8 mouse cellular contexts compared by ENCODE assay signal in the genomic region with DNA sequence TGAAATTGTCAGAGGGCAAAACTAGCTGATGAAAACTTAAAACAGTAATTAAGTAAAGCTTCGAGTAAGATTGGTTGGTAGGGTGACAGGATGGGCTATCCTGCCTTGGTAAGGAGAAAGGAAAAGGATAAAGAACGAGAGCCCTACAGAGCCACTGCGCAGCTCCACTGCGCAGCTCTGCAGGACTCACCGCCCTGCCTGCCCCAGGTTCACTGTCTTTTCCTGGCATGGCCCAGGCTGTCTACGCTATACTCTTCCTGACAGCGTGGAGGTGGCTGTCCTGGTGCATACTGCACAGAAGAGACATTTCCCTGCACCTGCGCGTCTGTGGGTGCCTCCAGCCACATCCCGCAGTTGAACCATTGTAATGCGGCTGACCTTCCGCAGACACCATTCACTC.
A peak's percentile ranks its signal among the peaks of the same experiment; 100 is the strongest.
DNase-seq lines count a peak whose midpoint lies in the region; ATAC-seq lines count a peak whose summit lies in the region.

No protein-coding gene starts in this region.

- no peak overlapping the region for H3K9ac ChIP-seq in heart, embryonic 14.5 days (ENCODE audit: low read length)
- H3K9ac ChIP-seq in hindbrain, embryonic 13.5 days, result 0 out of 2 replicates have a peak overlapping the region, but pooled peaks have one; percentile 30
- H3K9ac ChIP-seq in midbrain, embryonic 15.5 days, result peak overlapping the region; percentile 22; the same call in 1 of the 2 replicates

- 0 out of 2 replicates have a peak, but pooled peaks cover 8% of the 10 kb centered on the region for H3K27me3 ChIP-seq in heart, embryonic 14.5 days (ENCODE audit: control insufficient read depth, insufficient read depth, low read length)
- 0 out of 2 replicates have a peak, but pooled peaks cover 9% of the 10 kb centered on the region for H3K27me3 ChIP-seq in hindbrain, embryonic 13.5 days
- H3K27me3 ChIP-seq in midbrain, embryonic 15.5 days (replicated peaks), result no peaks in the 10 kb centered on the region

- no peak overlapping the region for H3K27ac ChIP-seq in heart, embryonic 14.5 days (replicated peaks in 1 of 2; ENCODE audit: control insufficient read depth in 1 of 2, insufficient read depth in 1 of 2, low read depth in 2 of 2, low read length in 2 of 2)
- no peak overlapping the region for H3K27ac ChIP-seq in hindbrain, embryonic 13.5 days
- H3K27ac ChIP-seq in midbrain, embryonic 15.5 days, result no peak overlapping the region

- DNase-seq in heart, adult 18-20 months, result no peak
- DNase-seq in cerebellum, adult 9-10 months, result peak; percentile 27
- DNase-seq in urinary bladder, postnatal 4 days (ENCODE audit: low spot score in 2 of 2), result no peak
- DNase-seq in gastrocnemius, postnatal 25 days, result no peak
- DNase-seq in yolk sac, embryonic 10.5 days (ENCODE audit: low spot score), result no peak

- H3K4me3 ChIP-seq in heart, embryonic 14.5 days (ENCODE audit: control insufficient read depth in 1 of 2, insufficient read depth in 1 of 2, low read depth in 1 of 2, low read length in 2 of 2), result peak overlapping the region; percentile 25 to 43
- H3K4me3 ChIP-seq in hindbrain, embryonic 13.5 days, result peak overlapping the region; percentile 31
- H3K4me3 ChIP-seq in midbrain, embryonic 15.5 days, result peak overlapping the region; percentile 26

- H3K4me1 ChIP-seq in heart, embryonic 14.5 days (ENCODE audit: control insufficient read depth in 2 of 2, insufficient read depth in 2 of 2, low read length in 2 of 2), result no peaks in the 10 kb centered on the region
- H3K4me1 ChIP-seq in hindbrain, embryonic 13.5 days (replicated peaks), result peaks cover 4% of the 10 kb centered on the region; the same call in 1 of the 2 replicates
- no peaks in the 10 kb centered on the region for H3K4me1 ChIP-seq in midbrain, embryonic 15.5 days

- H3K36me3 ChIP-seq in heart, embryonic 14.5 days (ENCODE audit: control insufficient read depth, insufficient read depth, low read length), result no peaks in the 10 kb centered on the region
- no peaks in the 10 kb centered on the region for H3K36me3 ChIP-seq in hindbrain, embryonic 13.5 days
- H3K36me3 ChIP-seq in midbrain, embryonic 15.5 days (replicated peaks), result no peaks in the 10 kb centered on the region

- no peaks in the 10 kb centered on the region for H3K9me3 ChIP-seq in heart, embryonic 14.5 days (ENCODE audit: control insufficient read depth, low read length)
- no peaks in the 10 kb centered on the region for H3K9me3 ChIP-seq in hindbrain, embryonic 13.5 days
- H3K9me3 ChIP-seq in midbrain, embryonic 15.5 days, result no peaks in the 10 kb centered on the region

- no peak for ATAC-seq in heart, embryonic 14.5 days (ENCODE audit: insufficient number of reproducible peaks, insufficient read depth, low FRiP score, low read depth)
- ATAC-seq in hindbrain, embryonic 13.5 days (ENCODE audit: low FRiP score), result no peak
- ATAC-seq in midbrain, embryonic 15.5 days (replicated peaks), result no peak

- 45% methylated on average over 12 of the region's 12 CpGs for WGBS in heart, embryonic 14.5 days
- WGBS in hindbrain, embryonic 13.5 days, result 45% methylated on average over 12 of the region's 12 CpGs
- WGBS in midbrain, embryonic 15.5 days, result 40% methylated on average over 12 of the region's 12 CpGs

- H3K4me2 ChIP-seq in heart, embryonic 14.5 days (ENCODE audit: low read length), result peak overlapping the region; percentile 58
- H3K4me2 ChIP-seq in hindbrain, embryonic 13.5 days, result peak overlapping the region; percentile 45
- H3K4me2 ChIP-seq in midbrain, embryonic 15.5 days, result peak overlapping the region; percentile 48
